Comparison of ENCODE assay signal across 15 mouse cellular contexts in the genomic region with DNA sequence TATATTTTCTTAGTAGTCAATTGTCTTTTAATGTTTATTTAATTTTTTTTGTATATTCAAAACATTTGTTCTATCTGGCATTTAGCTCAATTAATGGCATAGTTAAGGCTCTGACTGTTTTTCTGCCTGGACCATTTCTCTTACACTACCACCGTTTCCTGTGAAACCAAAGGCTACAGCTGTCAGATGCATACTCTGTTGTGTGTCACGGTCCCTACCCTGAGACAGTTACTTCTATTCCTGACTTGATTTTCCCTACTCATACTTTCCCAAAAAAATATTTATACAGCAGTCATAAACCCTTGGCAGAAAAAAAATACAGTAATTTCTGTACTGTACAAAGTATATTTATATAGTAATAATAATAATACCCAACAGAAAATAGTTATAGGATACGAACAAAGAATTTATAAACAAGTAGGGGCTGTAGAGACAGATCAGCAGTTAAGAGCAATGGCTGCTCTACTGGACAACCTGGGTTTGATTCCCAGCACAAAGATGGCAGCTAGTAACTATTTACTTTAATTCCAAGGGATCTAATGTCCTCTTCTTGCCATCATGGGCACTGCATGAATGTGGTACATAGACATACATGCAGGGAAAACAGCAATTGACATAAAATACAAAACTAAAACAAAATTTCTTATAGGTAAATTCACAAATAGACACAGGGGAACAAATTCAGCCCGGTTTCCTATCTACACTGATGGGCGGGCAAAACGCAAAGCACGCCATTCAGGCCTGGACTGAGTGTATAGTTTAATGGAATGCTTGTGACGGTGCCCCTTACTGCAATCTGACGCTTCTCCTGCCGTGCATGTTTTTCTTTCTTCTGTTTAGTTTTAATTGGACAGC.
"Had no signal": no experiment of that assay in that cellular context is flagged by ENCODE, and none has a peak within 500 bp of the region (broad histone marks: within the 10 kb centered on the region; RNA-seq: fewer than 3 reads in every experiment).

No protein-coding gene starts in this region.

- H3K4me1 ChIP-seq: neural tube, embryonic 15.5 days; stomach, embryonic 15.5 days had no signal

- H3K27me3 ChIP-seq: neural tube, embryonic 15.5 days; stomach, embryonic 15.5 days had no signal

- H3K9me3 ChIP-seq: neural tube, embryonic 15.5 days; stomach, embryonic 15.5 days had no signal

- H3K9ac ChIP-seq: neural tube, embryonic 15.5 days; stomach, embryonic 15.5 days had no signal

- DNase-seq: retina, postnatal 1 day; right cerebral cortex, adult 18-20 months; right cerebral cortex, postnatal 14 days; right cerebral cortex, postnatal 25 days; right cerebral cortex, postnatal 4 days; spleen, adult 18-20 months; thymus, adult 18-20 months; thymus, adult 2 months; thymus, postnatal 14 days; thymus, postnatal 25 days; thymus, postnatal 36 days; thymus, postnatal 4 days had no signal

- H3K4me2 ChIP-seq: neural tube, embryonic 15.5 days; stomach, embryonic 15.5 days had no signal

- H3K4me3 ChIP-seq: neural tube, embryonic 15.5 days; stomach, embryonic 15.5 days had no signal

- H3K27ac ChIP-seq: neural tube, embryonic 15.5 days; stomach, embryonic 15.5 days; stomach, postnatal 0 days had no signal
